Mouse (Mus musculus): ENCODE data around the gene Dgke. TPM values are rescaled to one million over a fixed set of nuclear protein-coding genes. Genes with fewer than 3 reads are reported as not detected.

Dgke gene
- polyA plus RNA-seq, 1 experiment from 2014 or later = 17.5 TPM

Other genes starting within 250 kb of the Dgke start
- gene Akap1, start 202.3 kb downstream of the Dgke start, polyA plus RNA-seq (2015; fragmentation: Nextera tagmentation; extraction: Ambion mirVana) = 26.0 and 27.6 TPM in 2 replicates
- gene Scpep1, start 111.4 kb downstream of the Dgke start, polyA plus RNA-seq (2015; fragmentation: Nextera tagmentation; extraction: Ambion mirVana) = 29.6 and 35.0 TPM in 2 replicates
- not detected in 2 replicates for gene Elobl, start 99.9 kb downstream of the Dgke start, polyA plus RNA-seq (2015; fragmentation: Nextera tagmentation; extraction: Ambion mirVana)
- 26.0 and 28.5 TPM in 2 replicates for gene Coil, start 96.6 kb downstream of the Dgke start, polyA plus RNA-seq (2015; fragmentation: Nextera tagmentation; extraction: Ambion mirVana)
- gene Trim25, start 67.5 kb downstream of the Dgke start, polyA plus RNA-seq (2015; fragmentation: Nextera tagmentation; extraction: Ambion mirVana) = 5.5 and 13.7 TPM in 2 replicates
- 9.3 TPM in 1 of 2 replicates, not detected in the other for gene Gm525, start 7.0 kb upstream of the Dgke start, polyA plus RNA-seq (2015; fragmentation: Nextera tagmentation; extraction: Ambion mirVana)
- 4.8 and 5.1 TPM in 2 replicates for gene Nog, start 235.5 kb upstream of the Dgke start, polyA plus RNA-seq (2015; fragmentation: Nextera tagmentation; extraction: Ambion mirVana)

Data from neural tube, embryonic 15.5 days (tissue).